Mouse (Mus musculus) stomach, postnatal 0 days (tissue): ENCODE measurements around the gene Tmc6.

ENCODE experiments used
- CTCF ChIP-seq: IDR thresholded peaks from 2 replicates; pipeline ENCODE4 v1.5.1; 2016; ENCODE audit warnings: antibody characterized with exemption, low read depth, mild to moderate bottlenecking, moderate library complexity
- EP300 ChIP-seq: optimal IDR thresholded peaks from 2 replicates; pipeline ENCODE3; 2016; ENCODE audit warnings: antibody characterized with exemption

- TF ChIP-seq CTCF (no peak), EP300 (no peak)
Measured at GRCm38 (mm10) chr11:117776085-117776792, 5.8 kb downstream of the Tmc6 start.
